Mouse (Mus musculus) MEL (cell line): ENCODE data around the gene 4833423E24Rik. TPM values are rescaled to one million over a fixed set of nuclear protein-coding genes. Genes with fewer than 3 reads are reported as not detected.

Experiments
- DNase-seq: peaks from one replicate; pipeline ENCODE4 v3.0.0; 2011; ENCODE audit warnings: low read depth, low spot score
- H3K27ac ChIP-seq: 2 replicates; pipeline ENCODE4 v1.5.1; 2012; ENCODE audit warnings: low read depth, mild to moderate bottlenecking, control low read depth, low read length, moderate library complexity; ENCODE audit not compliant: control insufficient read depth
- H3K27me3 ChIP-seq, 2 experiments: fragments of 150-350 bp in 1 of 2; sonication (generic) in 1 of 2; 2 replicates each; pipeline ENCODE4 v1.6.1; 2012; ENCODE audit warnings: low read length in 2 of 2, mild to moderate bottlenecking in 2 of 2, improper control_type of control experiment in 1 of 2, moderate library complexity in 1 of 2; ENCODE audit not compliant: insufficient read depth in 2 of 2, control insufficient read depth in 1 of 2
- H3K36me3 ChIP-seq, 2 experiments: 2 replicates each; pipeline ENCODE4 v1.6.1; 2012 to 2014; ENCODE audit warnings: low read length in 2 of 2, improper control_type of control experiment in 1 of 2, inconsistent platforms in 1 of 2, mild to moderate bottlenecking in 1 of 2; ENCODE audit not compliant: insufficient read depth in 2 of 2, control insufficient read depth in 1 of 2
- H3K4me1 ChIP-seq, 2 experiments: fragments of 150-350 bp in 1 of 2; sonication (generic) in 1 of 2; 2 replicates each; pipeline ENCODE4 v1.6.1; 2012; ENCODE audit warnings: low read length in 2 of 2, improper control_type of control experiment in 1 of 2, mild to moderate bottlenecking in 1 of 2; ENCODE audit not compliant: insufficient read depth in 2 of 2, control insufficient read depth in 1 of 2
- H3K4me3 ChIP-seq, 2 experiments: fragments of 150-350 bp in 1 of 2; sonication (generic) in 1 of 2; 2 replicates each; pipeline ENCODE4 v1.5.1; 2012; ENCODE audit warnings: low read depth in 2 of 2, low read length in 2 of 2, mild to moderate bottlenecking in 2 of 2, moderate library complexity in 2 of 2, control low read depth in 1 of 2, improper control_type of control experiment in 1 of 2; ENCODE audit not compliant: control insufficient read depth in 1 of 2, insufficient read depth in 1 of 2
- H3K79me2 ChIP-seq: 2 replicates; pipeline ENCODE4 v1.6.1; 2012; ENCODE audit warnings: mild to moderate bottlenecking, low read length, moderate library complexity; ENCODE audit not compliant: control insufficient read depth, poor library complexity, insufficient read depth
- H3K9ac ChIP-seq: 2 replicates; pipeline ENCODE4 v1.6.1; 2012; ENCODE audit warnings: low read depth, mild to moderate bottlenecking, control low read depth, low read length, moderate library complexity; ENCODE audit not compliant: control insufficient read depth, poor library complexity, severe bottlenecking
- H3K9me3 ChIP-seq: fragments of 150-350 bp; sonication (generic); replicated peaks from 2 replicates; pipeline ENCODE4 v1.6.1; 2012; ENCODE audit warnings: mild to moderate bottlenecking, low read length, improper control_type of control experiment, moderate library complexity; ENCODE audit not compliant: insufficient read depth
- CHD1 ChIP-seq: IDR thresholded peaks from 2 replicates; pipeline ENCODE4 v1.6.1; 2012; ENCODE audit warnings: low read depth, mild to moderate bottlenecking, inconsistent platforms, low read length, improper control_type of control experiment
- ETS1 ChIP-seq: IDR thresholded peaks from 2 replicates; pipeline ENCODE4 v1.6.1; 2012; ENCODE audit warnings: low read depth, mild to moderate bottlenecking, inconsistent platforms, low read length, improper control_type of control experiment, moderate library complexity
- GATA1 ChIP-seq: IDR thresholded peaks from 2 replicates; pipeline ENCODE4 v1.6.1; 2011; ENCODE audit warnings: low read depth, low read length, improper control_type of control experiment
- MAFK ChIP-seq: IDR thresholded peaks from 2 replicates; pipeline ENCODE4 v1.6.1; 2011; ENCODE audit warnings: low read depth, mild to moderate bottlenecking, low read length, improper control_type of control experiment, borderline replicate concordance
- MXI1 ChIP-seq: IDR thresholded peaks from 2 replicates; pipeline ENCODE4 v1.6.1; 2011; ENCODE audit warnings: mild to moderate bottlenecking, low read depth, low read length, improper control_type of control experiment
- NRF1 ChIP-seq: IDR thresholded peaks from 2 replicates; pipeline ENCODE4 v1.6.1; 2014; ENCODE audit warnings: low read depth, mild to moderate bottlenecking, inconsistent platforms, low read length, improper control_type of control experiment, moderate library complexity; ENCODE audit not compliant: poor library complexity, insufficient read depth, severe bottlenecking
- POLR2AphosphoS5 ChIP-seq: IDR thresholded peaks from 2 replicates; pipeline ENCODE4 v1.6.1; 2012; ENCODE audit warnings: low read depth, borderline replicate concordance, mild to moderate bottlenecking, inconsistent platforms, low read length, moderate library complexity, mixed read lengths
- TAL1 ChIP-seq: IDR thresholded peaks from 2 replicates; pipeline ENCODE4 v1.6.1; 2012; ENCODE audit warnings: mild to moderate bottlenecking, inconsistent platforms, low read length, moderate library complexity, mixed read lengths
- USF1 ChIP-seq: IDR thresholded peaks from 2 replicates; pipeline ENCODE4 v1.6.1; 2014; ENCODE audit warnings: low read depth, mild to moderate bottlenecking, inconsistent platforms, low read length, improper control_type of control experiment, moderate library complexity
- USF2 ChIP-seq, 2 experiments: IDR thresholded peaks; 2 replicates each; pipeline ENCODE4 v1.6.1; 2011 to 2012; ENCODE audit warnings: improper control_type of control experiment in 2 of 2, low read length in 2 of 2, borderline replicate concordance in 1 of 2, inconsistent platforms in 1 of 2, low read depth in 1 of 2, mild to moderate bottlenecking in 1 of 2; ENCODE audit not compliant: insufficient read depth in 1 of 2
- polyA plus RNA-seq, 2 experiments: library from polyadenylated mRNA; stranded (reverse) in 1 of 2; unstranded in 1 of 2; fragments of >175 nt in 1 of 2; fragments of >200 nt in 1 of 2; gene quantifications; 2 replicates each; pipeline versions ENCODE4 v1.2.1 to v1.2.4; 2012; ENCODE audit warnings: low replicate concordance in 2 of 2, low read depth in 1 of 2; ENCODE audit not compliant: insufficient read length in 2 of 2, insufficient read depth in 1 of 2, missing spikeins in 1 of 2
- total RNA-seq: library from RNA; depleted of rRNA; stranded (reverse); fragments of 300-350 nt; gene quantifications from 2 replicates; pipeline ENCODE4 v1.2.3, GENCODE M21; 2012; rRNA removed

Gene 4833423E24Rik
- total and polyA plus RNA-seq, 3 experiments, result not detected

DNA sequence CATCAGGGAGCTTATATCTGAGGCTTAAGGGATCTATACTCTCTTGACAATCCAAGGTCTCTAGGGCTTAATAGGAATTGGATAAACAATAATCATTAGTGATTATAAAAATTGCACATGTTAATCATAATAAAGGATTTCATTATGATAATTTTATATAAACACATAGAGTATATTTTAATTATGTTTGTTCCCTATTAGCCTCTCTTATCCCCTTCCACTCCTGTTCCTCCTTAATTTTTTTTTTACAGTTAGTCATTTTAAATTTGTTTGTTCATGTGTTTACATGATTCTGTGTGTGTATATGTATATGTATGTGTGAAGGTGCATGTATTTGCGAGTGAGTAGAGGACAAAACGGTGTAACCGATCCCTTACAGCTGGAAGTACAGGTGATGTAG, 82.5 kb downstream of the 4833423E24Rik start, which contains the start of gene Olfr994:
TSS of gene Olfr994 (minus strand) at position 101 of the 400 bp plus-strand sequence.
- no peak within 1 kb of the TSS for H3K4me3 ChIP-seq
- H3K27me3 ChIP-seq, result no peaks in the 10 kb centered on the region

More for the DNA sequence above, 82.5 kb downstream of the 4833423E24Rik start, which contains the start of gene Olfr994:
- no peaks in the 10 kb centered on the region for H3K4me1 ChIP-seq
- H3K9me3 ChIP-seq, result no peaks in the 10 kb centered on the region
- no peak within 1 kb of the TSS for H3K27ac ChIP-seq
- no peaks in the 10 kb centered on the region for H3K36me3 ChIP-seq
- DNase-seq, result no peak
- no peak within 1 kb of the TSS for H3K9ac ChIP-seq
- no peaks in the 10 kb centered on the region for H3K79me2 ChIP-seq
- no peak for TF ChIP-seq POLR2AphosphoS5
- no peak for TF ChIP-seq MAFK
- no peak for TF ChIP-seq CHD1
- no peak for TF ChIP-seq USF2 (IDR thresholded peaks at IDR 0.05; ENCODE audit: borderline replicate concordance in 1 of 2, insufficient read depth in 1 of 2, low read depth in 1 of 2, low read length in 2 of 2)
- no peak for TF ChIP-seq GATA1
- TF ChIP-seq NRF1, result no peak
- no peak for TF ChIP-seq ETS1
- TF ChIP-seq TAL1, result no peak
- TF ChIP-seq MXI1, result no peak
- TF ChIP-seq USF1, result no peak

Other genes starting within 250 kb of the 4833423E24Rik start
- not detected in 2 replicates for gene Olfr987, start 179.7 kb downstream of the 4833423E24Rik start, total RNA-seq
- gene Olfr987, start 179.7 kb downstream of the 4833423E24Rik start, polyA plus RNA-seq, result not detected
- gene Olfr988, start 155.8 kb downstream of the 4833423E24Rik start, total RNA-seq, result not detected in 2 replicates
- not detected for gene Olfr988, start 155.8 kb downstream of the 4833423E24Rik start, polyA plus RNA-seq
- not detected in 2 replicates for gene Olfr992, start 109.6 kb downstream of the 4833423E24Rik start, total RNA-seq
- not detected for gene Olfr992, start 109.6 kb downstream of the 4833423E24Rik start, polyA plus RNA-seq
- gene Olfr993, start 104.1 kb downstream of the 4833423E24Rik start, total RNA-seq, result not detected in 2 replicates
- gene Olfr993, start 104.1 kb downstream of the 4833423E24Rik start, polyA plus RNA-seq, result not detected
- gene Olfr994, start 82.6 kb downstream of the 4833423E24Rik start, total RNA-seq, result not detected in 2 replicates
- not detected for gene Olfr994, start 82.6 kb downstream of the 4833423E24Rik start, polyA plus RNA-seq
- gene Olfr995, start 75.4 kb downstream of the 4833423E24Rik start, total RNA-seq, result not detected in 2 replicates
- not detected for gene Olfr995, start 75.4 kb downstream of the 4833423E24Rik start, polyA plus RNA-seq
- gene Olfr996, start 60.2 kb upstream of the 4833423E24Rik start, total RNA-seq, result not detected in 2 replicates
- gene Olfr996, start 60.2 kb upstream of the 4833423E24Rik start, polyA plus RNA-seq, result not detected
- gene Olfr998, start 69.9 kb upstream of the 4833423E24Rik start, total RNA-seq, result not detected in 2 replicates
- gene Olfr998, start 69.9 kb upstream of the 4833423E24Rik start, polyA plus RNA-seq, result not detected
- gene Olfr1000, start 92.9 kb upstream of the 4833423E24Rik start, total RNA-seq, result not detected in 2 replicates
- not detected for gene Olfr1000, start 92.9 kb upstream of the 4833423E24Rik start, polyA plus RNA-seq
- gene Olfr1002, start 131.7 kb upstream of the 4833423E24Rik start, total RNA-seq, result not detected in 2 replicates
- not detected for gene Olfr1002, start 131.7 kb upstream of the 4833423E24Rik start, polyA plus RNA-seq
- not detected in 2 replicates for gene Olfr154, start 145.4 kb upstream of the 4833423E24Rik start, total RNA-seq
- not detected for gene Olfr154, start 145.4 kb upstream of the 4833423E24Rik start, polyA plus RNA-seq
- gene Olfr1006, start 159.7 kb upstream of the 4833423E24Rik start, total RNA-seq, result not detected in 2 replicates
- gene Olfr1006, start 159.7 kb upstream of the 4833423E24Rik start, polyA plus RNA-seq, result not detected
- gene Olfr1008, start 170.4 kb upstream of the 4833423E24Rik start, total RNA-seq, result not detected in 2 replicates
- not detected for gene Olfr1008, start 170.4 kb upstream of the 4833423E24Rik start, polyA plus RNA-seq
- gene Olfr1009, start 196.4 kb upstream of the 4833423E24Rik start, total RNA-seq, result not detected in 2 replicates
- not detected for gene Olfr1009, start 196.4 kb upstream of the 4833423E24Rik start, polyA plus RNA-seq
- gene Olfr1012, start 243.7 kb upstream of the 4833423E24Rik start, total RNA-seq, result not detected in 2 replicates
- not detected for gene Olfr1012, start 243.7 kb upstream of the 4833423E24Rik start, polyA plus RNA-seq
- gene Olfr1013, start 248.1 kb upstream of the 4833423E24Rik start, total RNA-seq, result not detected in 2 replicates
- gene Olfr1013, start 248.1 kb upstream of the 4833423E24Rik start, polyA plus RNA-seq, result not detected